Mouse (Mus musculus) heart, adult 2 months (tissue): ENCODE results near the gene Rpl3. TPM values are rescaled to one million over a fixed set of nuclear protein-coding genes. Genes with fewer than 3 reads are reported as not detected.

Experiments
- DNase-seq, 2 experiments: peaks; one replicate each; pipeline ENCODE4 v3.0.0; 2021
- H3K27ac ChIP-seq: fragments of 200-600 bp; 2 replicates; pipeline ENCODE4 v1.8.1; 2022
- H3K27me3 ChIP-seq: fragments of 200-500 bp; 2 replicates; pipeline ENCODE4 v1.6.1; 2012; ENCODE audit warnings: mild to moderate bottlenecking, low read length, inconsistent platforms, mixed read lengths; ENCODE audit not compliant: control insufficient read depth, insufficient read depth
- H3K36me3 ChIP-seq: fragments of 200-500 bp; 2 replicates; pipeline ENCODE4 v1.6.1; 2012; ENCODE audit warnings: low read length, inconsistent platforms; ENCODE audit not compliant: control insufficient read depth, insufficient read depth
- H3K4me1 ChIP-seq: fragments of 200-500 bp; 2 replicates; pipeline ENCODE4 v1.6.1; 2011; ENCODE audit warnings: low read length; ENCODE audit not compliant: control insufficient read depth, insufficient read depth
- H3K4me3 ChIP-seq: fragments of 200-600 bp; 2 replicates; pipeline ENCODE4 v1.8.1; 2022
- H3K79me2 ChIP-seq: fragments of 200-500 bp; replicated peaks from 2 replicates; pipeline ENCODE4 v1.6.1; 2012; ENCODE audit warnings: mild to moderate bottlenecking, inconsistent platforms, low read length, moderate library complexity, mixed read lengths; ENCODE audit not compliant: control insufficient read depth, insufficient read depth
- H3K9ac ChIP-seq: fragments of 200-500 bp; 2 replicates; pipeline ENCODE4 v1.6.1; 2012; ENCODE audit warnings: low read depth, mild to moderate bottlenecking, control low read depth, inconsistent platforms, low read length, mixed read lengths
- CTCF ChIP-seq: fragments of 200-600 bp; IDR thresholded peaks from 2 replicates; pipeline ENCODE4 v1.8.1; 2022; ENCODE audit warnings: antibody characterized with exemption, mild to moderate bottlenecking, moderate library complexity
- EP300 ChIP-seq: fragments of 200-500 bp; IDR thresholded peaks from 2 replicates; pipeline ENCODE4 v1.6.1; 2011; ENCODE audit warnings: low read depth, low read length, control low read depth; ENCODE audit not compliant: insufficient read depth
- POLR2A ChIP-seq: fragments of 200-500 bp; IDR thresholded peaks from 2 replicates; pipeline ENCODE4 v1.6.1; 2011; ENCODE audit warnings: mild to moderate bottlenecking, low read depth, low read length, control low read depth; ENCODE audit not compliant: insufficient read depth
- WGBS: fragments of 180-500 bp; shearing (Covaris S2); methylation state at CpG from one replicate; pipeline ENCODE4 v1.1.7; 2018; 5-methylcytosine and 5-hydroxymethylcytosine counted together
- intact Hi-C: fragments of 180-260 bp; cut with DNase I; formaldehyde crosslinking; loops from one replicate; pipeline ENCODE4 v1.15.1; 2025
- polyA plus RNA-seq: library from polyadenylated mRNA; depleted of rRNA; stranded (reverse); fragments of >200 nt; gene quantifications from 2 replicates; pipeline ENCODE4 v1.2.3, GENCODE M21; 2012
- total RNA-seq, 2 experiments: library from RNA; stranded (reverse); gene quantifications; 2 replicates each; pipeline ENCODE4 v1.2.3; 2021

Gene Rpl3
- total and polyA plus RNA-seq, 3 experiments, result 137 to 201 (median 150) TPM

- peak overlapping the region; percentile 18; the same call in 1 of the 2 replicates for H3K9ac ChIP-seq
- intact Hi-C loops, result no loop called here
- no peak overlapping the region for H3K4me3 ChIP-seq
- H3K27ac ChIP-seq, result peak overlapping the region; percentile 49
- peak; percentile 55 to 61 for DNase-seq
- H3K79me2 ChIP-seq, result no peaks in the 10 kb centered on the region
- H3K36me3 ChIP-seq, result no peaks in the 10 kb centered on the region
- peaks cover 6% of the 10 kb centered on the region for H3K4me1 ChIP-seq
- H3K27me3 ChIP-seq, result no peaks in the 10 kb centered on the region
- TF ChIP-seq EP300 (no peak), POLR2A (no peak), CTCF (no peak)
- WGBS, result 15% methylated on average over 20 of the region's 20 CpGs
Observed at GRCm38 (mm10) chr15:80096946-80097881, 5.5 kb upstream of the Rpl3 start.

GRCm38 (mm10) chr15:80096406-80096805 lies 4.7 kb upstream of the Rpl3 start:
- H3K4me1 ChIP-seq, result peaks cover 6% of the 10 kb centered on the region
- no peak overlapping the region for H3K9ac ChIP-seq
- 0 out of 2 replicates have a peak, but pooled peaks cover under 1% of the 10 kb centered on the region for H3K27me3 ChIP-seq
- H3K79me2 ChIP-seq, result no peaks in the 10 kb centered on the region; the same call in 1 of the 2 replicates
- TF ChIP-seq CTCF, result no peak
- no peak for TF ChIP-seq POLR2A
- TF ChIP-seq EP300, result no peak
- no peak overlapping the region for H3K27ac ChIP-seq
- 71% methylated on average over 10 of the region's 10 CpGs for WGBS
- no peaks in the 10 kb centered on the region for H3K36me3 ChIP-seq
- no peak for DNase-seq
- intact Hi-C loops, result no loop called here
- H3K4me3 ChIP-seq, result no peak overlapping the region

- peaks cover 6% of the 10 kb centered on the region for H3K4me1 ChIP-seq
- H3K79me2 ChIP-seq, result no peaks in the 10 kb centered on the region; the same call in 1 of the 2 replicates
- WGBS, result 52% methylated on average over 1 of the region's 1 CpGs
- H3K27me3 ChIP-seq, result 0 out of 2 replicates have a peak, but pooled peaks cover 3% of the 10 kb centered on the region
- H3K4me3 ChIP-seq, result no peak overlapping the region
- no peaks in the 10 kb centered on the region for H3K36me3 ChIP-seq
- intact Hi-C loops, result no loop called here
- no peak overlapping the region for H3K27ac ChIP-seq
- H3K9ac ChIP-seq, result no peak overlapping the region
- TF ChIP-seq POLR2A (no peak), EP300 (no peak), CTCF (no peak)
- no peak for DNase-seq
Observed at GRCm38 (mm10) chr15:80095596-80095995, 3.9 kb upstream of the Rpl3 start.

- Histone ChIP-seq H3K27me3 (0 out of 2 replicates have a peak, but pooled peaks cover 3% of the 10 kb centered on the region), H3K36me3 (no peaks in the 10 kb centered on the region), H3K79me2 (no peaks in the 10 kb centered on the region; the same call in 1 of the 2 replicates), H3K4me1 (peaks cover 2% of the 10 kb centered on the region), H3K27ac (peak overlapping the region; percentile 5; the same call in 1 of the 2 replicates), H3K9ac (no peak overlapping the region), H3K4me3 (no peak overlapping the region)
- intact Hi-C loops, result no loop called here
- TF ChIP-seq EP300, result no peak
- no peak for TF ChIP-seq CTCF
- no peak for TF ChIP-seq POLR2A
- DNase-seq, result peak in 1 of 2 experiments; percentile 49
- 73% methylated on average over 13 of the region's 13 CpGs for WGBS
Observed at GRCm38 (mm10) chr15:80094201-80094600, 2.5 kb upstream of the Rpl3 start.

GRCm38 (mm10) chr15:80092599-80092998 lies 931 bp upstream of the Rpl3 start:
- Histone ChIP-seq H3K4me1 (no peaks in the 10 kb centered on the region; the same call in none of the 2 replicates), H3K79me2 (no peaks in the 10 kb centered on the region; the same call in 1 of the 2 replicates), H3K36me3 (no peaks in the 10 kb centered on the region), H3K27me3 (0 out of 2 replicates have a peak, but pooled peaks cover 3% of the 10 kb centered on the region), H3K27ac (no peak overlapping the region), H3K9ac (no peak overlapping the region), H3K4me3 (no peak overlapping the region)
- DNase-seq, result no peak
- no peak for TF ChIP-seq EP300
- no peak for TF ChIP-seq CTCF
- no peak for TF ChIP-seq POLR2A
- WGBS, result 33% methylated on average over 8 of the region's 8 CpGs
- intact Hi-C loops, result no loop called here

- peak overlapping the region; percentile 75; the same call in 1 of the 2 replicates for H3K27ac ChIP-seq
- no peaks in the 10 kb centered on the region; the same call in 1 of the 2 replicates for H3K79me2 ChIP-seq
- H3K9ac ChIP-seq, result no peak overlapping the region
- H3K36me3 ChIP-seq, result no peaks in the 10 kb centered on the region
- no peak for TF ChIP-seq POLR2A
- no peak for TF ChIP-seq EP300
- TF ChIP-seq CTCF, result no peak
- H3K4me3 ChIP-seq, result peak overlapping the region; percentile 62
- WGBS, result 56% methylated on average over 7 of the region's 7 CpGs
- intact Hi-C loops, result no loop called here
- 0 out of 2 replicates have a peak, but pooled peaks cover 3% of the 10 kb centered on the region for H3K27me3 ChIP-seq
- no peak for DNase-seq
- H3K4me1 ChIP-seq, result no peaks in the 10 kb centered on the region; the same call in 1 of the 2 replicates
Observed at GRCm38 (mm10) chr15:80092041-80092441, 373 bp upstream of the Rpl3 start.
